Mouse (Mus musculus): ENCODE data around the gene Gm39115. TPM values are rescaled to one million over a fixed set of nuclear protein-coding genes. Genes with fewer than 3 reads are reported as not detected.

Gm39115 gene
- total and polyA plus RNA-seq, 3 experiments, result not detected

- Histone ChIP-seq H3K4me2 (ENCODE audit: insufficient read depth, low read depth, poor library complexity, severe bottlenecking) (no peak overlapping the region), H3K27me3 (replicated peaks) (peaks cover 67% of the 10 kb centered on the region), H3K79me2 (replicated peaks; ENCODE audit: control insufficient read depth, extremely low read depth, insufficient read depth, poor library complexity, severe bottlenecking) (no peaks in the 10 kb centered on the region), H3K27ac (ENCODE audit: insufficient read depth, low read depth) (no peak overlapping the region), H3K4me3 (replicated peaks in 1 of 3; ENCODE audit: low read depth in 2 of 3, low read length in 2 of 3, poor library complexity in 1 of 3) (no peak overlapping the region), H3K4me1 (ENCODE audit: control insufficient read depth in 1 of 2, insufficient read depth in 2 of 2) (no peaks in the 10 kb centered on the region), H3K36me3 (replicated peaks in 1 of 2; ENCODE audit: control insufficient read depth in 1 of 2, insufficient read depth in 1 of 2, low read length in 1 of 2) (no peaks in the 10 kb centered on the region), H3K9ac (ENCODE audit: insufficient read depth, low read depth) (no peak overlapping the region), H3K9me3 (replicated peaks; ENCODE audit: low read length) (peaks cover 4% of the 10 kb centered on the region)
- in situ Hi-C loops (cut with MboI; ENCODE audit: low pct_ligation_motif_present, low pct_unique_long_range_greater_than_20kb, low sequenced_read_pairs) (no loop called here), dilution Hi-C loops (cut with MboI; ENCODE audit: extremely low pct_ligation_motif_present, extremely low pct_unique_long_range_greater_than_20kb, low sequenced_read_pairs) (no loop called here)
- DNase-seq (ENCODE audit: extremely low read depth), result no peak
- TF ChIP-seq IRF4 (IDR thresholded peaks at IDR 0.05; ENCODE audit: low read depth, low read length) (no peak), TCF12 (IDR thresholded peaks at IDR 0.05; ENCODE audit: low read depth, low read length) (no peak), ZNF384 (IDR thresholded peaks at IDR 0.05; ENCODE audit: low read depth, low read length) (no peak), POLR2A (IDR thresholded peaks at IDR 0.05; ENCODE audit: low read depth, low read length) (no peak), SIN3A (IDR thresholded peaks at IDR 0.05; ENCODE audit: low read length) (no peak), TBP (conservative IDR thresholded peaks at IDR 0.05; ENCODE audit: low read depth, low read length) (no peak), MYC (IDR thresholded peaks at IDR 0.05; ENCODE audit: low read depth, low read length) (no peak), ZMIZ1 (IDR thresholded peaks at IDR 0.05; ENCODE audit: low read depth, low read length) (no peak), MEF2A (IDR thresholded peaks at IDR 0.05; ENCODE audit: borderline replicate concordance, low read depth, low read length) (no peak), CHD2 (IDR thresholded peaks at IDR 0.05; ENCODE audit: low read length) (no peak), SMC3 (IDR thresholded peaks at IDR 0.05; ENCODE audit: low read depth, low read length) (no peak)
Measured at GRCm38 (mm10) chr7:142155308-142155707, 19.5 kb upstream of the Gm39115 start.

- in situ Hi-C loops (cut with MboI; ENCODE audit: low pct_ligation_motif_present, low pct_unique_long_range_greater_than_20kb, low sequenced_read_pairs), result no loop called here
- H3K4me2 ChIP-seq (ENCODE audit: insufficient read depth, low read depth, poor library complexity, severe bottlenecking), result no peak overlapping the region
- no peaks in the 10 kb centered on the region for H3K79me2 ChIP-seq (replicated peaks; ENCODE audit: control insufficient read depth, extremely low read depth, insufficient read depth, poor library complexity, severe bottlenecking)
- no peak for DNase-seq (ENCODE audit: extremely low read depth)
- no peak overlapping the region for H3K27ac ChIP-seq (ENCODE audit: insufficient read depth, low read depth)
- no peak for TF ChIP-seq TBP (conservative IDR thresholded peaks at IDR 0.05; ENCODE audit: low read depth, low read length)
- H3K4me1 ChIP-seq (ENCODE audit: control insufficient read depth in 1 of 2, insufficient read depth in 2 of 2), result no peaks in the 10 kb centered on the region
- H3K36me3 ChIP-seq (replicated peaks in 1 of 2; ENCODE audit: control insufficient read depth in 1 of 2, insufficient read depth in 1 of 2, low read length in 1 of 2), result no peaks in the 10 kb centered on the region
- no peak overlapping the region for H3K4me3 ChIP-seq (replicated peaks in 1 of 3; ENCODE audit: low read depth in 2 of 3, low read length in 2 of 3, poor library complexity in 1 of 3)
- no peak overlapping the region for H3K9ac ChIP-seq (ENCODE audit: insufficient read depth, low read depth)
- peaks cover 43% of the 10 kb centered on the region for H3K27me3 ChIP-seq (replicated peaks)
- H3K9me3 ChIP-seq (replicated peaks; ENCODE audit: low read length), result peaks cover 7% of the 10 kb centered on the region
- dilution Hi-C loops (cut with MboI; ENCODE audit: extremely low pct_ligation_motif_present, extremely low pct_unique_long_range_greater_than_20kb, low sequenced_read_pairs), result no loop called here
Measured at GRCm38 (mm10) chr7:142152191-142152590, 16.4 kb upstream of the Gm39115 start.

GRCm38 (mm10) chr7:142148633-142149032, 12.8 kb upstream of the Gm39115 start:
- dilution Hi-C loops (cut with MboI; ENCODE audit: extremely low pct_ligation_motif_present, extremely low pct_unique_long_range_greater_than_20kb, low sequenced_read_pairs) (no loop called here), in situ Hi-C loops (cut with MboI; ENCODE audit: low pct_ligation_motif_present, low pct_unique_long_range_greater_than_20kb, low sequenced_read_pairs) (no loop called here)
- no peak overlapping the region for H3K27ac ChIP-seq (ENCODE audit: insufficient read depth, low read depth)
- TF ChIP-seq ZMIZ1 (IDR thresholded peaks at IDR 0.05; ENCODE audit: low read depth, low read length), result no peak
- peak; percentile 80 for TF ChIP-seq MAFK (IDR thresholded peaks at IDR 0.05; ENCODE audit: insufficient replicate concordance, low read length)
- no peak overlapping the region for H3K4me2 ChIP-seq (ENCODE audit: insufficient read depth, low read depth, poor library complexity, severe bottlenecking)
- no peak for DNase-seq (ENCODE audit: extremely low read depth)
- H3K4me1 ChIP-seq (ENCODE audit: control insufficient read depth in 1 of 2, insufficient read depth in 2 of 2), result no peaks in the 10 kb centered on the region
- peaks cover 46% of the 10 kb centered on the region for H3K27me3 ChIP-seq (replicated peaks)
- peaks cover 7% of the 10 kb centered on the region for H3K9me3 ChIP-seq (replicated peaks; ENCODE audit: low read length)
- no peaks in the 10 kb centered on the region for H3K79me2 ChIP-seq (replicated peaks; ENCODE audit: control insufficient read depth, extremely low read depth, insufficient read depth, poor library complexity, severe bottlenecking)
- no peak overlapping the region for H3K9ac ChIP-seq (ENCODE audit: insufficient read depth, low read depth)
- no peak overlapping the region for H3K4me3 ChIP-seq (replicated peaks in 1 of 3; ENCODE audit: low read depth in 2 of 3, low read length in 2 of 3, poor library complexity in 1 of 3)
- H3K36me3 ChIP-seq (replicated peaks in 1 of 2; ENCODE audit: control insufficient read depth in 1 of 2, insufficient read depth in 1 of 2, low read length in 1 of 2), result no peaks in the 10 kb centered on the region
